Mouse (Mus musculus) adrenal gland, adult 2 months (tissue): ENCODE measurements around the gene Slc22a4. TPM values are rescaled to one million over a fixed set of nuclear protein-coding genes. Genes with fewer than 3 reads are reported as not detected.

Experiments
- polyA plus RNA-seq: library from polyadenylated mRNA; depleted of rRNA; stranded (reverse); fragments of >200 nt; gene quantifications from 2 replicates; pipeline ENCODE4 v1.2.3, GENCODE M21; 2012; rRNA removed
- total RNA-seq, 2 experiments: library from RNA; stranded (reverse); gene quantifications; 2 replicates each; pipeline ENCODE4 v1.2.3; 2021

The Slc22a4 gene
- total and polyA plus RNA-seq, 3 experiments = 7.1 to 10.8 (median 7.1) TPM

Other genes starting within 250 kb of the Slc22a4 start
- 10 to 100 TPM in 1 of 2 experiments, 1 to 10 TPM in 1; 8.4 to 10.8 TPM for gene Gm12216, start 168.8 kb downstream of the Slc22a4 start, total RNA-seq
- gene Gm12216, start 168.8 kb downstream of the Slc22a4 start, polyA plus RNA-seq = 8.4 and 9.6 TPM in 2 replicates
- 10 to 100 TPM; 38.8 to 41.9 TPM for gene Slc22a5, start 136.4 kb downstream of the Slc22a4 start, total RNA-seq
- 39.3 TPM in 2 replicates for gene Slc22a5, start 136.4 kb downstream of the Slc22a4 start, polyA plus RNA-seq
- 1 to 10 TPM; 2.8 to 5.3 TPM for gene Slc22a21, start 47.8 kb downstream of the Slc22a4 start, total RNA-seq
- gene Slc22a21, start 47.8 kb downstream of the Slc22a4 start, polyA plus RNA-seq = 3.3 and 3.9 TPM in 2 replicates
- gene Pdlim4, start 40.9 kb upstream of the Slc22a4 start, total RNA-seq = 10 to 100 TPM; 16.1 to 18.7 TPM
- gene Pdlim4, start 40.9 kb upstream of the Slc22a4 start, polyA plus RNA-seq = 86.7 and 101 TPM in 2 replicates
- gene P4ha2, start 72.0 kb upstream of the Slc22a4 start, total RNA-seq = 10 to 100 TPM; 36.5 to 39.6 TPM
- gene P4ha2, start 72.0 kb upstream of the Slc22a4 start, polyA plus RNA-seq = 10.9 and 12.1 TPM in 2 replicates
- gene Csf2, start 221.6 kb upstream of the Slc22a4 start, total RNA-seq = not detected
- not detected in 2 replicates for gene Csf2, start 221.6 kb upstream of the Slc22a4 start, polyA plus RNA-seq
- gene Il3, start 239.2 kb upstream of the Slc22a4 start, total RNA-seq = not detected
- gene Il3, start 239.2 kb upstream of the Slc22a4 start, polyA plus RNA-seq = not detected in 2 replicates